Mouse (Mus musculus): ENCODE results near the gene Aptx. TPM values are rescaled to one million over a fixed set of nuclear protein-coding genes. Genes with fewer than 3 reads are reported as not detected.
A peak's percentile ranks its signal among the peaks of the same experiment; 100 is the strongest.

Gene Aptx
- 25.7 and 26.2 TPM in 2 replicates for polyA plus RNA-seq (2015; fragmentation: Nextera tagmentation; extraction: Ambion mirVana)

GRCm38 (mm10) chr4:40702797-40703709 is at the start of gene Aptx:
TSS of gene Aptx (minus strand) at chr4:40703194.
- Histone ChIP-seq H3K27ac (peak within 1 kb of the TSS; percentile 98), H3K4me2 (ENCODE audit: low read length) (peak within 1 kb of the TSS; percentile 70), H3K4me3 (replicated peaks; ENCODE audit: low read depth, low read length) (peak within 1 kb of the TSS; percentile 65), H3K9ac (ENCODE audit: low read depth, low read length) (peak within 1 kb of the TSS; percentile 72), H3K27me3 (ENCODE audit: insufficient read depth, low read length) (no peaks in the 10 kb centered on the region), H3K9me3 (replicated peaks; ENCODE audit: low read length) (no peaks in the 10 kb centered on the region), H3K36me3 (ENCODE audit: insufficient read depth, low read length) (no peaks in the 10 kb centered on the region), H3K4me1 (replicated peaks; ENCODE audit: insufficient read depth, low read length) (0 out of 2 replicates have a peak, but pooled peaks cover 10% of the 10 kb centered on the region)
- ATAC-seq (replicated peaks; ENCODE audit: low FRiP score, low read depth) (peak; percentile 92), DNase-seq (ENCODE audit: low spot score) (peak; percentile 97)
- TF ChIP-seq CTCF (IDR thresholded peaks at IDR 0.05; ENCODE audit: low read depth) = peak; percentile 20; the same call in 1 of the 2 replicates
- WGBS = under 1% methylated on average over 42 of the region's 42 CpGs

- peak; percentile 53; the same call in 1 of the 2 replicates for ATAC-seq (replicated peaks; ENCODE audit: low FRiP score, low read depth)
- H3K27ac ChIP-seq = no peak overlapping the region
- 73% methylated on average over 1 of the region's 1 CpGs for WGBS
Observed at GRCm38 (mm10) chr4:40735351-40735750, 32.4 kb upstream of the Aptx start.

GRCm38 (mm10) chr4:40731262-40731661 is 28.3 kb upstream of the Aptx start:
- Histone ChIP-seq H3K27me3 (ENCODE audit: insufficient read depth, low read length) (no peaks in the 10 kb centered on the region), H3K4me1 (replicated peaks; ENCODE audit: insufficient read depth, low read length) (no peaks in the 10 kb centered on the region), H3K9ac (ENCODE audit: low read depth, low read length) (no peak overlapping the region), H3K4me2 (ENCODE audit: low read length) (no peak overlapping the region), H3K27ac (no peak overlapping the region), H3K4me3 (replicated peaks; ENCODE audit: low read depth, low read length) (no peak overlapping the region), H3K9me3 (replicated peaks; ENCODE audit: low read length) (no peaks in the 10 kb centered on the region), H3K36me3 (ENCODE audit: insufficient read depth, low read length) (peaks cover 58% of the 10 kb centered on the region; the same call in 1 of the 2 replicates)
- ATAC-seq (replicated peaks; ENCODE audit: low FRiP score, low read depth) = no peak
- TF ChIP-seq CTCF (IDR thresholded peaks at IDR 0.05; ENCODE audit: low read depth) = no peak
- DNase-seq (ENCODE audit: low spot score) = no peak

More at GRCm38 (mm10) chr4:40735351-40735750, 32.4 kb upstream of the Aptx start:
- TF ChIP-seq CTCF (IDR thresholded peaks at IDR 0.05; ENCODE audit: low read depth) = no peak
- no peaks in the 10 kb centered on the region for H3K27me3 ChIP-seq (ENCODE audit: insufficient read depth, low read length)
- no peaks in the 10 kb centered on the region for H3K9me3 ChIP-seq (replicated peaks; ENCODE audit: low read length)
- H3K4me2 ChIP-seq (ENCODE audit: low read length) = no peak overlapping the region
- H3K9ac ChIP-seq (ENCODE audit: low read depth, low read length) = no peak overlapping the region
- no peak overlapping the region for H3K4me3 ChIP-seq (replicated peaks; ENCODE audit: low read depth, low read length)
- H3K36me3 ChIP-seq (ENCODE audit: insufficient read depth, low read length) = peaks cover 61% of the 10 kb centered on the region
- no peak for DNase-seq (ENCODE audit: low spot score)
- no peaks in the 10 kb centered on the region for H3K4me1 ChIP-seq (replicated peaks; ENCODE audit: insufficient read depth, low read length)

- no peaks in the 10 kb centered on the region for H3K9me3 ChIP-seq (replicated peaks; ENCODE audit: low read length)
- H3K4me1 ChIP-seq (replicated peaks; ENCODE audit: insufficient read depth, low read length) = no peaks in the 10 kb centered on the region
- no peaks in the 10 kb centered on the region for H3K27me3 ChIP-seq (ENCODE audit: insufficient read depth, low read length)
- no peak overlapping the region for H3K27ac ChIP-seq
- peak; percentile 44 for TF ChIP-seq CTCF (IDR thresholded peaks at IDR 0.05; ENCODE audit: low read depth)
- peaks cover 39% of the 10 kb centered on the region; the same call in 1 of the 2 replicates for H3K36me3 ChIP-seq (ENCODE audit: insufficient read depth, low read length)
- H3K4me2 ChIP-seq (ENCODE audit: low read length) = no peak overlapping the region
- H3K4me3 ChIP-seq (replicated peaks; ENCODE audit: low read depth, low read length) = no peak overlapping the region
- ATAC-seq (replicated peaks; ENCODE audit: low FRiP score, low read depth) (no peak), DNase-seq (ENCODE audit: low spot score) (no peak)
- 95% methylated on average over 1 of the region's 1 CpGs for WGBS
- H3K9ac ChIP-seq (ENCODE audit: low read depth, low read length) = no peak overlapping the region
Observed at GRCm38 (mm10) chr4:40727247-40727646, 24.3 kb upstream of the Aptx start.

- Histone ChIP-seq H3K27me3 (ENCODE audit: insufficient read depth, low read length) (no peaks in the 10 kb centered on the region), H3K4me2 (ENCODE audit: low read length) (no peak overlapping the region), H3K9ac (ENCODE audit: low read depth, low read length) (no peak overlapping the region), H3K9me3 (replicated peaks; ENCODE audit: low read length) (no peaks in the 10 kb centered on the region), H3K4me3 (replicated peaks; ENCODE audit: low read depth, low read length) (no peak overlapping the region), H3K4me1 (replicated peaks; ENCODE audit: insufficient read depth, low read length) (peaks cover 6% of the 10 kb centered on the region), H3K27ac (no peak overlapping the region), H3K36me3 (ENCODE audit: insufficient read depth, low read length) (peaks cover 27% of the 10 kb centered on the region; the same call in 1 of the 2 replicates)
- ATAC-seq (replicated peaks; ENCODE audit: low FRiP score, low read depth) = no peak
- TF ChIP-seq CTCF (IDR thresholded peaks at IDR 0.05; ENCODE audit: low read depth) = no peak
- DNase-seq (ENCODE audit: low spot score) = no peak
Observed at GRCm38 (mm10) chr4:40725554-40725953, 22.6 kb upstream of the Aptx start.

- 71% methylated on average over 7 of the region's 7 CpGs for WGBS
Observed at GRCm38 (mm10) chr4:40725141-40725540, 22.1 kb upstream of the Aptx start.

More at GRCm38 (mm10) chr4:40725141-40725540, 22.1 kb upstream of the Aptx start:
- TF ChIP-seq CTCF (IDR thresholded peaks at IDR 0.05; ENCODE audit: low read depth) = no peak
- Histone ChIP-seq H3K27ac (no peak overlapping the region), H3K9ac (ENCODE audit: low read depth, low read length) (peak overlapping the region; percentile 23; the same call in 1 of the 2 replicates), H3K9me3 (replicated peaks; ENCODE audit: low read length) (no peaks in the 10 kb centered on the region), H3K4me2 (ENCODE audit: low read length) (peak overlapping the region; percentile 68; the same call in 1 of the 2 replicates), H3K4me1 (replicated peaks; ENCODE audit: insufficient read depth, low read length) (peaks cover 6% of the 10 kb centered on the region), H3K27me3 (ENCODE audit: insufficient read depth, low read length) (no peaks in the 10 kb centered on the region), H3K4me3 (replicated peaks; ENCODE audit: low read depth, low read length) (0 out of 2 replicates have a peak overlapping the region, but pooled peaks have one; percentile 2), H3K36me3 (ENCODE audit: insufficient read depth, low read length) (peaks cover 23% of the 10 kb centered on the region; the same call in 1 of the 2 replicates)
- no peak for DNase-seq (ENCODE audit: low spot score)
- ATAC-seq (replicated peaks; ENCODE audit: low FRiP score, low read depth) = no peak
